ENCODE assay signal across 20 mouse cellular contexts in genomic region chr17:43094285-43094684, GRCm38 (mm10).
A peak's percentile ranks its signal among the peaks of the same experiment; 100 is the strongest.
DNase-seq lines count a peak whose midpoint lies in the region; ATAC-seq and TF ChIP-seq lines count a peak whose summit lies in the region.
"Had no signal": no experiment of that assay in that cellular context is flagged by ENCODE, and none has a peak within 500 bp of the region (broad histone marks: within the 10 kb centered on the region; RNA-seq: fewer than 3 reads in every experiment).

No protein-coding gene starts in this region.

- H3K27me3 ChIP-seq in liver, embryonic 13.5 days = no peaks in the 10 kb centered on the region
- no peaks in the 10 kb centered on the region for H3K27me3 ChIP-seq in liver, postnatal 0 days (ENCODE audit: insufficient read depth, low read length)
- H3K27me3 ChIP-seq in stomach, postnatal 0 days (ENCODE audit: control insufficient read depth, insufficient read depth, low read length) = no peaks in the 10 kb centered on the region
- H3K27me3 ChIP-seq: embryonic facial prominence, embryonic 12.5 days; forebrain, embryonic 13.5 days; hindbrain, embryonic 12.5 days had no signal

- TF ChIP-seq CTCF in liver, postnatal 0 days (IDR thresholded peaks at IDR 0.05; ENCODE audit: low read depth) = no peak
- no peak for TF ChIP-seq CTCF in stomach, postnatal 0 days (IDR thresholded peaks at IDR 0.05; ENCODE audit: low read depth)

- H3K27ac ChIP-seq in liver, embryonic 13.5 days = peak overlapping the region; percentile 53
- no peak overlapping the region for H3K27ac ChIP-seq in liver, postnatal 0 days (ENCODE audit: low read depth)
- no peak overlapping the region for H3K27ac ChIP-seq in stomach, postnatal 0 days (replicated peaks)
- H3K27ac ChIP-seq: embryonic facial prominence, embryonic 12.5 days; forebrain, embryonic 13.5 days; hindbrain, embryonic 12.5 days had no signal

- H3K4me3 ChIP-seq in liver, embryonic 13.5 days (replicated peaks) = no peak overlapping the region
- no peak overlapping the region for H3K4me3 ChIP-seq in liver, postnatal 0 days (ENCODE audit: low read depth, low read length)
- H3K4me3 ChIP-seq in stomach, postnatal 0 days (ENCODE audit: low read depth, low read length) = no peak overlapping the region
- H3K4me3 ChIP-seq: embryonic facial prominence, embryonic 12.5 days; forebrain, embryonic 13.5 days; hindbrain, embryonic 12.5 days had no signal

- peaks cover 51% of the 10 kb centered on the region for H3K4me1 ChIP-seq in liver, embryonic 13.5 days (replicated peaks)
- peaks cover 11% of the 10 kb centered on the region; the same call in 1 of the 2 replicates for H3K4me1 ChIP-seq in liver, postnatal 0 days (ENCODE audit: insufficient read depth)
- H3K4me1 ChIP-seq in stomach, postnatal 0 days (replicated peaks; ENCODE audit: control insufficient read depth, insufficient read depth) = no peaks in the 10 kb centered on the region
- H3K4me1 ChIP-seq: embryonic facial prominence, embryonic 12.5 days; forebrain, embryonic 13.5 days; hindbrain, embryonic 12.5 days had no signal

- 30% methylated on average over 2 of the region's 2 CpGs for WGBS in liver, embryonic 13.5 days (ENCODE audit: insufficient replicate concordance)
- 30% methylated on average over 2 of the region's 2 CpGs for WGBS in liver, postnatal 0 days (ENCODE audit: insufficient replicate concordance)
- WGBS in stomach, postnatal 0 days = 31% methylated on average over 2 of the region's 2 CpGs

- peak; percentile 70 for ATAC-seq in liver, embryonic 13.5 days (ENCODE audit: low read depth)
- ATAC-seq in granulocyte monocyte progenitor cell, adult 5-6 weeks (replicated peaks; ENCODE audit: poor library complexity, severe bottlenecking) = peak; percentile 40; the same call in 1 of the 2 replicates
- ATAC-seq in liver, postnatal 0 days = peak; percentile 79
- ATAC-seq in stomach, postnatal 0 days (ENCODE audit: low FRiP score, low TSS enrichment) = peak; percentile 76; the same call in 1 of the 2 replicates
- ATAC-seq: forebrain, embryonic 13.5 days; forebrain, postnatal 0 days; hindbrain, embryonic 16.5 days; inflammation-experienced regulatory T-cells, adult 6 months had no signal

- TF ChIP-seq EP300 in liver, postnatal 0 days (IDR thresholded peaks at IDR 0.05; ENCODE audit: low read depth) = no peak
- TF ChIP-seq EP300 in stomach, postnatal 0 days (optimal IDR thresholded peaks at IDR 0.05) = no peak

- H3K9ac ChIP-seq in liver, embryonic 13.5 days = no peak overlapping the region
- H3K9ac ChIP-seq in liver, postnatal 0 days (replicated peaks) = no peak overlapping the region
- no peak overlapping the region for H3K9ac ChIP-seq in stomach, postnatal 0 days (ENCODE audit: low read length)
- H3K9ac ChIP-seq: embryonic facial prominence, embryonic 12.5 days; forebrain, embryonic 13.5 days; forebrain, postnatal 0 days; hindbrain, embryonic 12.5 days had no signal

- no peak overlapping the region for H3K4me2 ChIP-seq in liver, embryonic 13.5 days
- no peak overlapping the region for H3K4me2 ChIP-seq in liver, postnatal 0 days (ENCODE audit: low read depth, low read length)
- no peak overlapping the region for H3K4me2 ChIP-seq in stomach, postnatal 0 days (replicated peaks; ENCODE audit: low read depth)
- H3K4me2 ChIP-seq: embryonic facial prominence, embryonic 12.5 days; forebrain, embryonic 13.5 days; hindbrain, embryonic 12.5 days had no signal

- DNase-seq in liver, embryonic 13.5 days = no peak
- no peak for DNase-seq in liver
- no peak for DNase-seq in liver, postnatal 0 days
- DNase-seq in stomach, postnatal 0 days (ENCODE audit: low spot score) = no peak
- no peak for DNase-seq in kidney, postnatal 4 days
- no peak for DNase-seq in urinary bladder, postnatal 14 days (ENCODE audit: low spot score)
- no peak for DNase-seq in cerebellum, adult 11 months
- DNase-seq: adrenal gland, postnatal 25 days; cerebellum, adult 8-10 months; cerebellum, postnatal 14 days; forebrain, postnatal 0 days; gastrocnemius, postnatal 14 days; heart, postnatal 10 days; heart, postnatal 4 days had no signal

- H3K9me3 ChIP-seq in liver, embryonic 13.5 days (replicated peaks) = no peaks in the 10 kb centered on the region
- 0 out of 2 replicates have a peak, but pooled peaks cover 2% of the 10 kb centered on the region for H3K9me3 ChIP-seq in liver, postnatal 0 days (ENCODE audit: low read length)
- no peaks in the 10 kb centered on the region for H3K9me3 ChIP-seq in stomach, postnatal 0 days (ENCODE audit: control insufficient read depth, low read length)
- H3K9me3 ChIP-seq: embryonic facial prominence, embryonic 12.5 days; forebrain, embryonic 13.5 days; hindbrain, embryonic 12.5 days had no signal

- peaks cover 10% of the 10 kb centered on the region for H3K36me3 ChIP-seq in liver, embryonic 13.5 days
- H3K36me3 ChIP-seq in liver, postnatal 0 days (replicated peaks; ENCODE audit: insufficient read depth, low read length) = peaks cover 5% of the 10 kb centered on the region; the same call in 1 of the 2 replicates
- H3K36me3 ChIP-seq in stomach, postnatal 0 days (ENCODE audit: control insufficient read depth, insufficient read depth, low read length) = no peaks in the 10 kb centered on the region
- H3K36me3 ChIP-seq: embryonic facial prominence, embryonic 12.5 days had no signal
